Mouse (Mus musculus) kidney, adult 9 months (tissue): ENCODE measurements around the gene Hist1h4h.

Experiments used
- DNase-seq: peaks from one replicate; pipeline ENCODE4 v3.0.0; 2022

The Hist1h4h gene

GRCm38 (mm10) chr13:23530901-23531875, at the start of gene Hist1h4h:
Gene Hist1h4h, plus strand, starts transcription at chr13:23531050.
- peak; percentile 98 for DNase-seq

GRCm38 (mm10) chr13:23483153-23483552, 47.7 kb upstream of the Hist1h4h start:
- DNase-seq = no peak

- DNase-seq = no peak
These were observed 45.6 kb upstream of the Hist1h4h start for GRCm38 (mm10) chr13:23485271-23485670.

- DNase-seq = peak; percentile 53
These were observed 42.2 kb upstream of the Hist1h4h start, which contains the start of gene Btn2a2 for GRCm38 (mm10) chr13:23488400-23489322. Gene Btn2a2, minus strand, starts transcription at chr13:23488857.

- DNase-seq = no peak
These were observed 40.0 kb upstream of the Hist1h4h start for GRCm38 (mm10) chr13:23490863-23491262.

- DNase-seq = no peak
These were observed 39.6 kb upstream of the Hist1h4h start for GRCm38 (mm10) chr13:23491263-23491662.

GRCm38 (mm10) chr13:23491990-23492389, 38.9 kb upstream of the Hist1h4h start:
- no peak for DNase-seq

- DNase-seq = no peak
These were observed 35.3 kb upstream of the Hist1h4h start for GRCm38 (mm10) chr13:23495526-23495925.

- no peak for DNase-seq
These were observed 33.1 kb upstream of the Hist1h4h start for GRCm38 (mm10) chr13:23497656-23498321.

- no peak for DNase-seq
These were observed 32.2 kb upstream of the Hist1h4h start for GRCm38 (mm10) chr13:23498653-23499052.

- DNase-seq = no peak
These were observed 30.9 kb upstream of the Hist1h4h start for GRCm38 (mm10) chr13:23499943-23500342.

GRCm38 (mm10) chr13:23500424-23501200, 30.2 kb upstream of the Hist1h4h start:
- no peak for DNase-seq

GRCm38 (mm10) chr13:23501511-23501910, 29.3 kb upstream of the Hist1h4h start:
- no peak for DNase-seq

- DNase-seq = no peak
These were observed 28.8 kb upstream of the Hist1h4h start for GRCm38 (mm10) chr13:23502031-23502567.

GRCm38 (mm10) chr13:23502916-23503315, 27.9 kb upstream of the Hist1h4h start:
- no peak for DNase-seq

GRCm38 (mm10) chr13:23503797-23504196, 27.1 kb upstream of the Hist1h4h start:
- DNase-seq = peak; percentile 33

GRCm38 (mm10) chr13:23505662-23506345, 25.0 kb upstream of the Hist1h4h start:
- no peak for DNase-seq

GRCm38 (mm10) chr13:23506351-23506750, 24.5 kb upstream of the Hist1h4h start:
- no peak for DNase-seq

- no peak for DNase-seq
These were observed 23.9 kb upstream of the Hist1h4h start for GRCm38 (mm10) chr13:23506819-23507515.

- no peak for DNase-seq
These were observed 20.7 kb upstream of the Hist1h4h start for GRCm38 (mm10) chr13:23510127-23510526.
